Mouse (Mus musculus): Measurements from ENCODE around the gene Tmem132c. TPM values are rescaled to one million over a fixed set of nuclear protein-coding genes. Genes with fewer than 3 reads are reported as not detected.
"Not testable (repeated sequence)": the region's sequence is repeated elsewhere in the genome, so short reads cannot be mapped to it uniquely, and the experiment has no call there.

The Tmem132c gene
- total RNA-seq, 2 experiments from 2014 or later: 0.68 to 0.97 TPM

GRCm38 (mm10) chr5:127346364-127346763 is 104.8 kb downstream of the Tmem132c start:
- no peak for DNase-seq

DNA sequence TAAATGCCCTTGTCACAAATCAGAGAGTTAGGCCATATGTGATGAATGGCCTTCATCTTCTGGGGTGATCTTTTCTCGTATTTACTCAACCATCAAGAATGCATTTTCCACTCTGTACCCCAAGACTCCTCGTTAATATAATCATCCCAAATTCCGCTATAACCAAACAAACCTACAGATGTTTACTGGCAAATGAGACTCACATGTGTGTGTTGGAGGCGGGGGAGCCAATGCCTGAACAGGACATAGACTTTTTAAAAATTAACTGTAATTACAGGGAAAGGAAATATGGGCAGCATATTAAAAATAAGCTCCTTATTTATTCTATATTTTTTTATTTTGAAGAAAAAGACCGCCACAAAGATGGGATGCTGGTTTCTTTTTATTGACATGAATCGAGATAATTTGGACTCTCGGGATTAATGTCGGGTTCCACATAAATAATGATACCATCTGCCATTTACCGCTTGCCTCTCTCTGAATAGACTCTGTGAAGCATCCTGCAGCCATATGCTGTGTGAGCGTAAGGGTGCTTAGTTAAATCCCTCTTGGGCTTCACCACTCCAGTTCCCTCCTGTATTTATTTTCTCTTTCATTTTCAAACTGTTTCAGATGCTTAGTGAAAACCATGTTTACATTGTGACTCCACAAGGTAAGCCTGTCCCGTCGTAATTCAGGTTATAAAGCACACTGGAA is 105.6 kb downstream of the Tmem132c start:
- no peak for DNase-seq

GRCm38 (mm10) chr5:127349221-127350065 is 107.8 kb downstream of the Tmem132c start:
- DNase-seq: no peak

GRCm38 (mm10) chr5:127353002-127353401 is 111.4 kb downstream of the Tmem132c start:
- DNase-seq: peak; percentile 23

GRCm38 (mm10) chr5:127355836-127356235 is 114.2 kb downstream of the Tmem132c start:
- DNase-seq: no peak

DNA sequence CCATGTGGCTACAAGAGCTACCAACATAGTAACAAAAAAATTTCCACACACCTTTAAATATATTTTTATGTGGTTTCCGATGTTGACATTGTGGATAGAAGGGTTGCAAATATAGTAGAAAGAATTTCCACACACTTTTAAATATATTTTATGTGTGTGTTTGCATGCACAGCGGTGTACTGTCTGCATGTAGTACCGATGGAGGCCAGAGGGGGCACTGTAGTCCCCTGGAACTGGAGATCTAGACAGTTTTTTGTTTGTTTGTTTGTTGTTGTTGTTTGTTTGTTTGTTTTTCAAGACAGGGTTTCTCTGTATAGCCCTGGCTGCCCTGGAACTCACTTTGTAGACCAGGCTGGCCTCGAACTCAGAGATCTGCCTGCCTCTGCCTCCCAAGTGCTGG is 116.3 kb downstream of the Tmem132c start:
- DNase-seq: not testable (repeated sequence)

DNA sequence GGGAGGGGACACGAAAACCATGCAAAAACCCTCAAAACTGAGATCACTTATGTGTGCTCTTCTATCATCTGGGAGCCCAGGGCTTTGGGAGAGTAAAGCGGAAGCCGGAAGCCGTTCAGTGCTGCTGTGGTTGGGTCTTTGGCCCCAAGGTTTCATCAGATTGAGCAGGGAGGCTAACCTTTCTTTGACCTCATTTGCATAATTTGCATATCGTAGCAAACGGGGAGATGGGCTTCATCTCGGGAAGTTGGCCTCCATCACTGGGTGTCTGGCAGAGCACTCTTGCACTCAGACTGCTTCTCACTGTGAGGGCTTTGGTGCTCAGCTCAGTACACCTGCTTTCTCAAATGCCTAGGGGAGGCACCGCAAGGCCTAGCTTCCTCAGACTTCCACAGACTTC is 119.5 kb downstream of the Tmem132c start:
- no peak for DNase-seq

DNA sequence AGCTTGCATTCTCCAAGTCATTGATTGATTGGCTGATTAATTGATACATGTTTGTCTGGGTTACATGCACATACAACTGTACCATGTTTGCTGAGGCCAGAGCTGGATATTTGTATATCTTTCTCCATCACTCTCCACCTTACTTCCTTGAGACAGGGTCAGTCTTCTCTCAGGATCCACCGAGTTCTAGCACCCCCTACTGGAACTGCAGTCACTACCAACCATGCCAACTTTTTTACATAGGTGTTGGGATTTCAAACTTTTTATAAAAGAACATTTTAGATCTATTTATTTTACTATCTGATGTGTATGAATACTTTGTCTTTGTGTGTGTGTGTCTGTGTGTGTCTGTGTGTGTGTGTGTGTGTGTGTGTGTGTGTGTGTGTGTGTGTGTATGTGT is 123.5 kb downstream of the Tmem132c start:
- no peak for DNase-seq

DNA sequence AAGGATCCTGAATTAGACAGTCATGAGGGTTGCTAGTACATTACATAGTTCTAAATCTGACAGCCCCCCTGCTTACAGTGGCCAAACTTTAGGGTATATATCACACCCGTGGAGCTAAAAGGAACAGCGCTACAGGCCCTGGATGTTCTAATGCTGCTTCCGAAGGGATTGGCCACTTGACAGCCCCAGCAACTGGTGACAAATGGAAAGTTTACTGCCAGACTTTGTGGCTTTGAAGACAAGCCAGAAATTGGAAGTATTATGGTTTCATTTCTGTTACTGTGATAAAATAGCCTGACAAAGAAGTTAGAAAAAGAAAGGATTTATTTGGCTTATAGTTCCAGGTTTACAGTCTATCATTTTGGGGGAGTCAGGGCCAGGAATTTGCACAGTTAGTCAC is 126.6 kb downstream of the Tmem132c start:
- no peak for DNase-seq

DNA sequence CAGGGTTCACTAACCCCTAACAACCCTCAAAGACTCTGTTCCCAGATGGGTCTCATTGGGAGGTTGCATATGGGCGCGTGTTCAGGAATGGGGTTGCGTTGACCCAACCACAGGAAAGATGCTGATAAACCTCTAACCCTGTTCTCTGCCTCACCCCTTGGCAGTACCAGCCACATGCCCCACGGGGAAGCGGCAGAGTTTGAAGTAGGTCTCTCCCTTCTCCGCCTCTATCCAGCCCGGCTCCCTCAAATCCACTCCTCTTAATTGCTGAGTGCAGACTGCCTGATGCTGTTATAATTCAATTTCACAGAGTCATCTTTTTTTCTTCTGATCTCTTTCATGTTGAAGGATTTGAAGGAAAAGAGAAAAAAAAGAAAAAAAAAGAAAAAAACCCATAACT is 128.2 kb downstream of the Tmem132c start:
- DNase-seq: no peak

GRCm38 (mm10) chr5:127370503-127370902 is 128.9 kb downstream of the Tmem132c start:
- DNase-seq: peak; percentile 35

DNA sequence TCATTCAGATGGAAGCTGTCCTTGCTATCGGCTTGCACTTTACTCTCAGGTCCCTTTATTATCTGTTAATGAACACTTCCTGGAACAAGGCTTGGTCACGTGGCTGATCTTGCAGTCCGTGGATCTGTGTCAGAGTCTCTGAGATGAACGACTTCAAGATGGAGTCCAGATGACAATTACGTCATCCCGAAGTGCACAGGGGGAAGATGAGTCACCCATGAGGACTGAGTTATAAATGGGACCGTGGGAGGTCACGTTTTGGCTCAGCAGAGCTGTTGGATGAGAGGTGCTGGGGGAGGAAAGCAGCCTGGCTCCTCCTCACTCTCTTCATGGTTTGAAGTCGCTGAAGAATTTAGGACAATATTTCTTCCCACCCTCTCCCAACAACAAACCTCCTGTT is 132.6 kb downstream of the Tmem132c start:
- no peak for DNase-seq

- DNase-seq: no peak
Observed at GRCm38 (mm10) chr5:127375654-127376053, 134.0 kb downstream of the Tmem132c start.

DNA sequence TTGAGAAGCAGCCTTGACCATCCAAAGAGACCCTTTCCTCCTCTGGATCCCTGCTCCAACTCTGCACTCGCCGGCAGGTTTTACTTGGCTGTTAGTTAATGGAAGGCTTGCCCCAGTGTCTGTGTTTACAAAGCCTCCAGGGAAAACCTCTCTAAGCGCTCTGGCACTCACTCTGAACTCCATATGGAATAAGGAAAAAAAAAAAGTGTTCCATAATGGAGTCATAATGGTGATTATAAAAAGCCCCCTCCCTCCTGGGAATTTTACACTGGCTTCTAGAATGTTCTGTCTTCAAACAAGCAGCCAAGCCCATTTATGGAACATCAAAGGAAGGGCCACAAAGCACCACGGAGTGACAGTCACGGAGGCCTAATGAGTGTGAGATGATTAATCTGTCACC is 136.9 kb downstream of the Tmem132c start:
- DNase-seq: no peak

DNA sequence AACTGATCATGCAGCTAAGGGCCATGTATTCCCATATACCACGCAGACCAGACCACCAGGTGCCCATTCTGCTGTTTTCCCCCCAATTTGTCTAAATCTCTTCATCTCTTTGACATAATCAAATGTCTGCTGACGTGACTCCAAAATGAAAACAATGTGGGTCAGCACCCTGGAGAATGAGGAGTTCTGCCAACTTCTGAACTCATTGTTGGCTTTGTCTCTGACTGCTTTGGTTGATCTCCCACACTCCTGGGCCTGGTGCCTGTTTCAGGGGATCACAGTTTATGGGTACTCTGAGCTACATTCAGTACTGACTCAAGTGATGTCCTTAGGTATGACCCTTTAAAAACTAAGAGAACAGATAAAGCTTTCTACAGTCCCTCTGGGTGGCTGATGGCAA is 137.7 kb downstream of the Tmem132c start:
- no peak for DNase-seq

DNA sequence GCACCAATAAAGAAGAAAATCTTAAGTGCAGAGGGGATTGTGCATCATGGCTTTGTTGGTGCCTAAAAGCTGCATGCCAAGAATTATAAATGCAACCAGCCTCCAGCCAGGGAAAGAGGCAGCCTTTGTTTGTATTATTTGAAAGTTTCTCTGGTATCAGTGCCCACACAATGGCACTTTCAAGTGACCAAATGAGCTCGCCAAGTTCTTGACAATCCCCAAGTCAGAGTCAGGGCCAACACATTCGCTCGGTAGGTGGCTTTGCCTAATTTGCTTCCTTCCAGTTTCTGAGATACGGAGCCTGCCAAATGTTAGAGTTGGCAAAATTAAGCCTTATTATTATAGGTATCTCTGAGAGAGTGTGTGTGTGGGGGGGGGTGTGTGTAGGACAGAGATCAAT is 139.6 kb downstream of the Tmem132c start:
- DNase-seq: no peak

- DNase-seq: no peak
Observed at GRCm38 (mm10) chr5:127382571-127382970, 141.0 kb downstream of the Tmem132c start.

GRCm38 (mm10) chr5:127391187-127391586 is 149.6 kb downstream of the Tmem132c start:
- DNase-seq: no peak

GRCm38 (mm10) chr5:127396889-127397288 is 155.3 kb downstream of the Tmem132c start:
- DNase-seq: no peak

DNA sequence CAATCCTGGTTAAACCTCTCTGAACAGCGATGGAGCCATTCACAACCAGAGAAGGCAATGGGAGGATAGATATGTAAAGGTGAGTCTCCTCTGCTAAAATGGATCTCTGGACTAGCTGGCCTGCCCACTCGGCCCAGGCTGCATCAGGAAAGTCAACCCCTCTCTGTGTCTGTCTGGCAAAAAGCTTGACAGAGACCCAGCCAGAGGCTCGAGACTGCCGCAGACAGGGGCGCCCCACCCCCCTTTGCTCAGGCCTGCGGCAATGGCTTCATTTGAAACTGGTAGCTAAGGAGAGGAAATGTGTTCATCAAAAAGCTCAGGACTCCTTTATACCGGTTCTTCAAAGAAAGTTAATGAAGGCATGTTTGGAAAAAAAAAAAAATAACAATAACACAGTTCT is 156.4 kb downstream of the Tmem132c start:
- no peak for DNase-seq

DNA sequence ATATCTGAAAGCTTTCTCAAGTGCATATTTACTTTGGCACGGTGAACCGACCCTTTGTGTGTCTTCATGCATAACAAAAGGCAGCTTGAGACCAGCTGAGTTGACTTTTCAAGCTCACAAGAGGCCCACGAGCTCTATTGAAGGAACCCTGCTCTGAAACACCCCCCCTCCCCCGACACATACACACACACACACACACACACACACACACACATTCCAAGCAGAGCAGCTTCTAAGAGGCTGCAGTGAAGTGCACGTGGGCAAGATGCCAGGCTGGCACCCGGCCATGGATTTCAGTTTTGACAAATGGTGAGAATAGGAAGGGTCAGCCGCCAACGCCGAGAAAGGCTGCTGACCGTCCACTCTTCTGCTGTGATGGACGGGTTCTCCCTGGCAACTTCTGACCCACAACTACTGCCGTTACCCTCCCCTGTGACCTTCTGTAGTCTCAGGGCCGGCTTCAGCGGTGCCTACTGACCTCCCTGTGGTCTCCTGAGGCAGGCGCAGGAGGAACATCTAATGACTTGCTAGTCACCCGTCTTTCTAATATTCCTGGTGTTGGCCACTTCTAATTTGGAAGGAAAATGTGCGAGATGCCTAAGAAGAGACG is 163.9 kb downstream of the Tmem132c start:
- DNase-seq: peak; percentile 62

DNA sequence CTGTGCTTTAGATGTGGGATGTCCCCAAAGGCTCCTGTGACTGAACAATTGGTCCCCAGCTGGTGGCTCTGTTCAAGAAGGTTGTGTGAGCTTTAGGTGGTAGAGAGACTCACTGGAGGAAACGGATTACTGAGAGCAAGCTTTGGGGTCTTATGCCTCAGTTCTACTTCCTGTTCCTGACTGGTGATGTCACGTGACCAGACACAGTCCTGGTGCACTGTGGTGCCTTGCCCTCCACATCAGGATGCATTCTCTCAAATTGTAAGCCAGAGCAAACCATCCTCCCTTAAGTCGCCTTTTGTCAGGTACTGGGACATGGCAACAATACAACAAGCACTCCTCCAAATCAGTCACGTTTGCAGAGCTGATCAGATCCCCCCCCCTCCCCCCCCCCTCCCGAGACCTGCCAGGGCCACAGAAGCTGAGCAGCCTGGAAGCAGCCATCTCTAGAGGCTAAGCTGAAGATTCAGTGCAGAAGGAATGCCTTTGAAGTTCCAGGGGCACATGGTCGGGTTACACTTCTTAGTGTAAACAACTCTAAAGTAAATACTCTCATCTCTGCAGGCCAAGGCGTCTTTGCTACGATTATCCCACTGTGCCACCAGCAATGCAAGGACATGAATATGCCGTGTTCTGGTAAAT is 164.5 kb downstream of the Tmem132c start:
- DNase-seq: no peak

- no peak for DNase-seq
Observed at GRCm38 (mm10) chr5:127416536-127416935, 174.9 kb downstream of the Tmem132c start.

Data from gastrocnemius, postnatal 10 days (tissue).